Mouse (Mus musculus) C2C12 (cell line): ENCODE data around the gene Ncam1.

ENCODE experiments used
- CEBPB ChIP-seq: IDR thresholded peaks from one replicate; pipeline ENCODE4 v1.6.1; 2011; ENCODE audit warnings: low read depth, mild to moderate bottlenecking, control low read depth, moderate library complexity
- CTCF ChIP-seq: IDR thresholded peaks from one replicate; pipeline ENCODE4 v1.5.1; 2011; ENCODE audit not compliant: control insufficient read depth, insufficient read depth, insufficient read length
- FOSL1 ChIP-seq: IDR thresholded peaks from one replicate; pipeline ENCODE4 v1.8.0; 2011; ENCODE audit warnings: mild to moderate bottlenecking, low read length; ENCODE audit not compliant: poor library complexity, insufficient read depth, severe bottlenecking
- MAX ChIP-seq: IDR thresholded peaks from one replicate; pipeline ENCODE4 v1.6.1; 2011; ENCODE audit warnings: mild to moderate bottlenecking, control low read depth
- MYOG ChIP-seq: IDR thresholded peaks from one replicate; pipeline ENCODE4 v1.6.1; 2011; ENCODE audit not compliant: control insufficient read depth, insufficient read length; ENCODE audit errors: extremely low read depth
- USF1 ChIP-seq: IDR thresholded peaks from one replicate; pipeline ENCODE4 v1.6.1; 2011; ENCODE audit warnings: low read depth, mild to moderate bottlenecking, control low read depth, moderate library complexity

GRCm38 (mm10) chr9:49528026-49528425 lies 270.7 kb downstream of the Ncam1 start:
- no peak for TF ChIP-seq CEBPB
- no peak for TF ChIP-seq CTCF
- no peak for TF ChIP-seq USF1
- TF ChIP-seq MAX, result no peak
- no peak for TF ChIP-seq MYOG
- TF ChIP-seq FOSL1, result no peak
